Mouse (Mus musculus): ENCODE results near the gene 1700020A23Rik. TPM values are rescaled to one million over a fixed set of nuclear protein-coding genes. Genes with fewer than 3 reads are reported as not detected.

1700020A23Rik gene
- polyA plus RNA-seq, 1 experiment from 2014 or later, result 0.25 TPM

GRCm38 (mm10) chr2:130448449-130448848 is 43.4 kb downstream of the 1700020A23Rik start:
- H3K4me1 ChIP-seq (replicated peaks), result peaks cover 38% of the 10 kb centered on the region
- H3K4me3 ChIP-seq, result no peak overlapping the region
- no peaks in the 10 kb centered on the region for H3K9me3 ChIP-seq
- DNase-seq (ENCODE audit: low spot score), result no peak
- H3K36me3 ChIP-seq, result peaks cover 29% of the 10 kb centered on the region
- no peak overlapping the region for H3K27ac ChIP-seq
- peaks cover 26% of the 10 kb centered on the region for H3K27me3 ChIP-seq (ENCODE audit: insufficient read depth, poor library complexity, severe bottlenecking)

- WGBS, result 8% methylated on average over 17 of the region's 17 CpGs
- peaks cover 38% of the 10 kb centered on the region for H3K4me1 ChIP-seq (replicated peaks)
- peaks cover 26% of the 10 kb centered on the region for H3K27me3 ChIP-seq (ENCODE audit: insufficient read depth, poor library complexity, severe bottlenecking)
- peaks cover 21% of the 10 kb centered on the region for H3K36me3 ChIP-seq
- DNase-seq (ENCODE audit: low spot score), result peak; percentile 35
- no peaks in the 10 kb centered on the region for H3K9me3 ChIP-seq
- peak overlapping the region; percentile 94 for H3K4me3 ChIP-seq
- H3K27ac ChIP-seq, result peak overlapping the region; percentile 94; the same call in 1 of the 2 replicates
These were observed 44.1 kb downstream of the 1700020A23Rik start for GRCm38 (mm10) chr2:130449021-130449793.

GRCm38 (mm10) chr2:130449794-130450433 is 44.9 kb downstream of the 1700020A23Rik start, which contains the start of gene Ptpra:
TSS of gene Ptpra (plus strand) at chr2:130450278.
- H3K36me3 ChIP-seq, result peaks cover 14% of the 10 kb centered on the region
- peak within 1 kb of the TSS; percentile 94 for H3K27ac ChIP-seq
- DNase-seq (ENCODE audit: low spot score), result peak; percentile 93
- H3K27me3 ChIP-seq (ENCODE audit: insufficient read depth, poor library complexity, severe bottlenecking), result peaks cover 26% of the 10 kb centered on the region
- peak within 1 kb of the TSS; percentile 94 for H3K4me3 ChIP-seq
- peaks cover 38% of the 10 kb centered on the region for H3K4me1 ChIP-seq (replicated peaks)
- no peaks in the 10 kb centered on the region for H3K9me3 ChIP-seq
- under 1% methylated on average over 50 of the region's 50 CpGs for WGBS

- Histone ChIP-seq H3K9me3 (no peaks in the 10 kb centered on the region), H3K4me1 (replicated peaks) (peaks cover 38% of the 10 kb centered on the region), H3K27ac (peak overlapping the region; percentile 94), H3K4me3 (peak overlapping the region; percentile 94), H3K36me3 (peaks cover 9% of the 10 kb centered on the region; the same call in 1 of the 2 replicates), H3K27me3 (ENCODE audit: insufficient read depth, poor library complexity, severe bottlenecking) (peaks cover 26% of the 10 kb centered on the region)
- WGBS, result under 1% methylated on average over 47 of the region's 47 CpGs
- DNase-seq (ENCODE audit: low spot score), result no peak
These were observed 45.4 kb downstream of the 1700020A23Rik start for GRCm38 (mm10) chr2:130450434-130450796.

GRCm38 (mm10) chr2:130451086-130451726 is 46.1 kb downstream of the 1700020A23Rik start:
- Histone ChIP-seq H3K27ac (peak overlapping the region; percentile 94; the same call in 1 of the 2 replicates), H3K9me3 (no peaks in the 10 kb centered on the region), H3K36me3 (0 out of 2 replicates have a peak, but pooled peaks cover 3% of the 10 kb centered on the region), H3K4me3 (peak overlapping the region; percentile 94), H3K4me1 (replicated peaks) (peaks cover 41% of the 10 kb centered on the region), H3K27me3 (ENCODE audit: insufficient read depth, poor library complexity, severe bottlenecking) (peaks cover 26% of the 10 kb centered on the region)
- 74% methylated on average over 14 of the region's 14 CpGs for WGBS
- no peak for DNase-seq (ENCODE audit: low spot score)

GRCm38 (mm10) chr2:130451727-130452090 is 46.6 kb downstream of the 1700020A23Rik start:
- no peak overlapping the region for H3K27ac ChIP-seq
- WGBS, result 86% methylated on average over 3 of the region's 3 CpGs
- 0 out of 2 replicates have a peak, but pooled peaks cover 3% of the 10 kb centered on the region for H3K36me3 ChIP-seq
- H3K27me3 ChIP-seq (ENCODE audit: insufficient read depth, poor library complexity, severe bottlenecking), result peaks cover 26% of the 10 kb centered on the region
- no peak for DNase-seq (ENCODE audit: low spot score)
- peak overlapping the region; percentile 94 for H3K4me3 ChIP-seq
- peaks cover 41% of the 10 kb centered on the region for H3K4me1 ChIP-seq (replicated peaks)
- H3K9me3 ChIP-seq, result no peaks in the 10 kb centered on the region

GRCm38 (mm10) chr2:130452266-130452665 is 47.2 kb downstream of the 1700020A23Rik start:
- no peak for DNase-seq (ENCODE audit: low spot score)
- Histone ChIP-seq H3K4me3 (no peak overlapping the region), H3K4me1 (replicated peaks) (peaks cover 41% of the 10 kb centered on the region), H3K27ac (no peak overlapping the region), H3K9me3 (no peaks in the 10 kb centered on the region), H3K27me3 (ENCODE audit: insufficient read depth, poor library complexity, severe bottlenecking) (peaks cover 21% of the 10 kb centered on the region), H3K36me3 (0 out of 2 replicates have a peak, but pooled peaks cover 3% of the 10 kb centered on the region)
- WGBS, result 72% methylated on average over 2 of the region's 2 CpGs

- 0 out of 2 replicates have a peak, but pooled peaks cover 3% of the 10 kb centered on the region for H3K36me3 ChIP-seq
- no peak for DNase-seq (ENCODE audit: low spot score)
- peaks cover 11% of the 10 kb centered on the region for H3K27me3 ChIP-seq (ENCODE audit: insufficient read depth, poor library complexity, severe bottlenecking)
- peaks cover 41% of the 10 kb centered on the region for H3K4me1 ChIP-seq (replicated peaks)
- WGBS, result 80% methylated on average over 6 of the region's 6 CpGs
- H3K4me3 ChIP-seq, result no peak overlapping the region
- H3K27ac ChIP-seq, result no peak overlapping the region
- H3K9me3 ChIP-seq, result no peaks in the 10 kb centered on the region
These were observed 48.4 kb downstream of the 1700020A23Rik start for GRCm38 (mm10) chr2:130453421-130453820.

GRCm38 (mm10) chr2:130454748-130455370 is 49.8 kb downstream of the 1700020A23Rik start:
- no peaks in the 10 kb centered on the region for H3K27me3 ChIP-seq (ENCODE audit: insufficient read depth, poor library complexity, severe bottlenecking)
- no peak overlapping the region for H3K4me3 ChIP-seq
- H3K36me3 ChIP-seq, result 0 out of 2 replicates have a peak, but pooled peaks cover 3% of the 10 kb centered on the region
- no peak for DNase-seq (ENCODE audit: low spot score)
- 87% methylated on average over 6 of the region's 6 CpGs for WGBS
- no peak overlapping the region for H3K27ac ChIP-seq
- H3K4me1 ChIP-seq (replicated peaks), result peaks cover 32% of the 10 kb centered on the region
- H3K9me3 ChIP-seq, result no peaks in the 10 kb centered on the region

Other genes starting within 250 kb of the 1700020A23Rik start
- gene Snrpb, start 225.9 kb upstream of the 1700020A23Rik start, polyA plus RNA-seq (2016; fragmentation: Nextera tagmentation; extraction: Ambion mirVana), result 876 and 909 TPM in 2 replicates
- not detected in 2 replicates for gene Tmc2, start 210.1 kb upstream of the 1700020A23Rik start, polyA plus RNA-seq (2016; fragmentation: Nextera tagmentation; extraction: Ambion mirVana)
- gene Nop56, start 130.8 kb upstream of the 1700020A23Rik start, polyA plus RNA-seq (2016; fragmentation: Nextera tagmentation; extraction: Ambion mirVana), result 297 and 412 TPM in 2 replicates
- gene Idh3b, start 120.7 kb upstream of the 1700020A23Rik start, polyA plus RNA-seq (2016; fragmentation: Nextera tagmentation; extraction: Ambion mirVana), result 126 and 130 TPM in 2 replicates
- 0.95 and 0.98 TPM in 2 replicates for gene Ebf4, start 110.1 kb upstream of the 1700020A23Rik start, polyA plus RNA-seq (2016; fragmentation: Nextera tagmentation; extraction: Ambion mirVana)
- 49.3 and 56.7 TPM in 2 replicates for gene Cpxm1, start 7.7 kb upstream of the 1700020A23Rik start, polyA plus RNA-seq (2016; fragmentation: Nextera tagmentation; extraction: Ambion mirVana)
- gene Gm28372, start within 50 bp of the 1700020A23Rik start, polyA plus RNA-seq (2016; fragmentation: Nextera tagmentation; extraction: Ambion mirVana), result not detected in 2 replicates
- gene Tmem239, start 1.2 kb downstream of the 1700020A23Rik start, polyA plus RNA-seq (2016; fragmentation: Nextera tagmentation; extraction: Ambion mirVana), result not detected in 2 replicates
- gene Vps16, start 19.1 kb downstream of the 1700020A23Rik start, polyA plus RNA-seq (2016; fragmentation: Nextera tagmentation; extraction: Ambion mirVana), result 120 TPM in 2 replicates
- 11.3 and 13.1 TPM in 2 replicates for gene Pced1a, start 19.4 kb downstream of the 1700020A23Rik start, polyA plus RNA-seq (2016; fragmentation: Nextera tagmentation; extraction: Ambion mirVana)
- gene Ptpra, start 45.0 kb downstream of the 1700020A23Rik start, polyA plus RNA-seq (2016; fragmentation: Nextera tagmentation; extraction: Ambion mirVana), result 86.7 TPM in 2 replicates
- 91.1 and 100 TPM in 2 replicates for gene Mrps26, start 158.5 kb downstream of the 1700020A23Rik start, polyA plus RNA-seq (2016; fragmentation: Nextera tagmentation; extraction: Ambion mirVana)
- gene Oxt, start 170.9 kb downstream of the 1700020A23Rik start, polyA plus RNA-seq (2016; fragmentation: Nextera tagmentation; extraction: Ambion mirVana), result not detected in 2 replicates
- not detected in 2 replicates for gene Avp, start 177.3 kb downstream of the 1700020A23Rik start, polyA plus RNA-seq (2016; fragmentation: Nextera tagmentation; extraction: Ambion mirVana)
- gene Fastkd5, start 224.8 kb downstream of the 1700020A23Rik start, polyA plus RNA-seq (2016; fragmentation: Nextera tagmentation; extraction: Ambion mirVana), result 17.7 and 19.5 TPM in 2 replicates
- gene Ubox5, start 224.8 kb downstream of the 1700020A23Rik start, polyA plus RNA-seq (2016; fragmentation: Nextera tagmentation; extraction: Ambion mirVana), result 19.4 and 19.8 TPM in 2 replicates
- gene Lzts3, start 237.5 kb downstream of the 1700020A23Rik start, polyA plus RNA-seq (2016; fragmentation: Nextera tagmentation; extraction: Ambion mirVana), result 3.2 and 4.3 TPM in 2 replicates

Data from hindbrain, embryonic 10.5 days (tissue).